ENCODE assay signal across 21 mouse cellular contexts in genomic region chr2:9520045-9520444, GRCm38 (mm10).
DNase-seq lines count a peak whose midpoint lies in the region; ATAC-seq lines count a peak whose summit lies in the region.
"Had no signal": no experiment of that assay in that cellular context is flagged by ENCODE, and none has a peak within 500 bp of the region (broad histone marks: within the 10 kb centered on the region; RNA-seq: fewer than 3 reads in every experiment).

No protein-coding gene starts in this region.

- DNase-seq in lung, postnatal 25 days (ENCODE audit: low spot score) = peak; percentile 16
- DNase-seq in lung, postnatal 10 days = no peak
- DNase-seq in CD4-positive helper T cell, adult 2 months (ENCODE audit: low read depth, low spot score) = peak; percentile 89
- no peak for DNase-seq in kidney, postnatal 4 days
- no peak for DNase-seq in retina, postnatal 1 day
- DNase-seq: adrenal gland, adult 8-10 months; cerebellum, adult 18-20 months; cerebellum, postnatal 25 days; gastrocnemius, postnatal 36 days; heart, adult 2 months; heart, postnatal 14 days; kidney, adult 2 months; kidney, postnatal 10 days; lung, adult 2 months; lung, postnatal 4 days; right cerebral cortex, postnatal 14 days; spleen, adult 18-20 months had no signal

- ATAC-seq in hematopoietic stem cell, adult 5-6 weeks (replicated peaks in 1 of 2; ENCODE audit: insufficient read depth in 1 of 2, low FRiP score in 2 of 2, low TSS enrichment in 1 of 2, low read depth in 1 of 2, poor library complexity in 2 of 2, severe bottlenecking in 2 of 2) = peak; percentile 58 to 67
- ATAC-seq in neutrophil, adult 5-6 weeks (ENCODE audit: extremely low read depth, insufficient number of reproducible peaks, low FRiP score, poor library complexity, severe bottlenecking) = peak; percentile 26; the same call in 1 of the 2 replicates
- ATAC-seq: midbrain, embryonic 15.5 days; Patski had no signal

Comparison
In these comparisons a context has a peak if more than half of its experiments do, and no peak if none do; other contexts are left out.
1. DNase-seq: peak in lung, postnatal 25 days (single experiment) and CD4-positive helper T cell, adult 2 months (single experiment); none in lung, postnatal 10 days (single experiment), kidney, postnatal 4 days (0 of 2) and retina, postnatal 1 day (single experiment).